Mouse (Mus musculus): Measurements from ENCODE around the gene Bglap2.
A peak's percentile ranks its signal among the peaks of the same experiment; 100 is the strongest.
"Not testable (repeated sequence)": the region's sequence is repeated elsewhere in the genome, so short reads cannot be mapped to it uniquely, and the experiment has no call there.

Bglap2 gene

DNA sequence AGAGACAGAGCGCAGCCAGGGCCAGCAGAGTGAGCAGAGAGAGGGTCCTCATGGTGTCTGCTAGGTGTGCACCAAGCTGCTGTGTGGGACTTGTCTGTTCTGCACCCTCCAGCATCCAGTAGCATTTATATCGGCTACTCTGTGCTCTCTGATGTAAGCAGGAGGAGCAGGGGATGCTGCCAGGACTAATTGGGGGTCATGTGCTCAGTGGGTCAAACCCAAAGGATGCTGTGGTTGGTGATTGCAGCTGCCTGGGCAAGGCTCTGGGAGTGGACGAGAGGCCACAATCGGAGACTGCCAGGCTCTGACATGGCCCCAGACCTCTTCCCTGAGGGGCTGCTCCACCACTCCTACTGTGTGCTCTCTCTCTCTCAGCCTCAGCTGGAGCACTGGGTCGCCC is at the start of gene Bglap2:
Bglap2 (minus strand) TSS at position 101 of the 400 bp plus-strand sequence.
- DNase-seq (ENCODE audit: low spot score) = not testable (repeated sequence)

- DNase-seq (ENCODE audit: low spot score) = no peak
Observed at GRCm38 (mm10) chr3:88427342-88427905, 48.9 kb upstream of the Bglap2 start.

- no peak for DNase-seq (ENCODE audit: low spot score)
Observed at GRCm38 (mm10) chr3:88425708-88426420, 47.4 kb upstream of the Bglap2 start.

GRCm38 (mm10) chr3:88425330-88425689 is 46.8 kb upstream of the Bglap2 start:
- no peak for DNase-seq (ENCODE audit: low spot score)

DNA sequence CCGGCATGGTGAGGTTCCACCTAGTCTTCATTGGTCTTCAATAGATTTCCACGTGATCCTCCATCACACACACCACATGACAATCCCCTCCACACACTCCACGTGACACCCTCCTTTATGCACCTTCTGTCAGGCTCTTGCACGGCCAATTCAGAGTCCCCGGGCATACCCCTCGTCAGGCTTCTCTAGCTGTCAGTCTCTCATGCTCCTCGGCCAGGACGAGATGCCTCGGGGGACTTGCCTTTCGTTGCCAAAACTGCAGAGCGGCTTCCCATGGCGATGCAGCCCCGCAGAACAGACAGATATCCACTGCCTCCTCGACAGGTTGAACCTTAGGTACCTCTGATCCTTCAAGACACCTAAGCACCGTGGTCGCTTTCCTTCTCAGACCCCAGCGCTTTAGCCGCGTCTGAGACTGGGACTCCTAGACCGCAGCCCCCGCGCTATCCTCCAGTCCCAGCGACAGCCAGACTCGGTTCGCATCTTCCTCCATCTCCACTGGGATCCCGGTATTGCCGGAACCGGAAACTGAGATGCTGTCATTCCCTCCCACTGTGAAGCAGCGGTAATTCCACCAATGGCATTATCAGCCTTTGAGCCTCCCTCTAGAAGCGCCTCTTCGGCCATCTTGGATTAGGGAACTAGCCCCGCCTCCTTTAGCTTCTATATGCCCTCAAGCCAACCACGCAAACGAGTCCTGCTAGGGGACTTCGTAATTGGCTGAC is 46.3 kb upstream of the Bglap2 start, which contains the start of gene Slc25a44:
Slc25a44 (minus strand) TSS at position 535 of the 725 bp plus-strand sequence.
- DNase-seq (ENCODE audit: low spot score) = peak; percentile 96

DNA sequence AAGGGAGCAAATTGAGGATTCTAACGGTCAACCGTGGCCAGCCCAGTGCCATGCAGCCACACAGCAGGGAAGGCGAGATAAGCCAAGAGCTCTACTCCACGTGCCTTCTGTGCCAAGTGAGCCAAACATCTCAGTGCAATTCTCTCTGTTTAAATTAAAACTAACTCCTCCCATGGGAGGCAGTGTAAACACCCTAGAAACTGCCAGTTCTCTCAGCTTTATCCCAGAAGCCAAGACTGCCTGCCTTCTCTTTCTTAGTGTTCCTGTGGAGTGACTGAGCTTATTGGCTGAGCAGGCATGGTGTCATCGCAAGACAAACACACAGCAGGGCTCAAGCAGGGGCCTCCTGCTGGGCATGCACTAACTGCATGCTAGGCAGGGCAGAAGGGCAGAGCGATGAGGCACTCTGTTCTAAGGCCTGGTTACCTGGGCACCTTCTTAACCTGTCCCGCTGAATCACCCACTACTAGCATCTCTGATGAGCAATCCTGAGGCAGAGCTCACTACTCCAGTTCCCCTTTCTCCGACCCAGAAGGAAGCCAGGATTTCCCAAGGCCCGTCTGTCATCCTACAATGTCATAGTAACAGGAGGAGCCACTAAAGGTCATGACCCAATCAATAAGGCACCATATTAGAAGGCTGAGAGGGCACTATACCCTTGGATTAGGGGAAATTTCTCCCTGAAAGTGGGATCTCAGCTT is 43.7 kb upstream of the Bglap2 start:
- DNase-seq (ENCODE audit: low spot score) = no peak

GRCm38 (mm10) chr3:88420771-88421170 is 42.3 kb upstream of the Bglap2 start:
- DNase-seq (ENCODE audit: low spot score) = no peak

- DNase-seq (ENCODE audit: low spot score) = no peak
Observed at GRCm38 (mm10) chr3:88418016-88418415, 39.5 kb upstream of the Bglap2 start.

GRCm38 (mm10) chr3:88415668-88416067 is 37.2 kb upstream of the Bglap2 start:
- no peak for DNase-seq (ENCODE audit: low spot score)

- DNase-seq (ENCODE audit: low spot score) = no peak
Observed at GRCm38 (mm10) chr3:88412636-88413035, 34.1 kb upstream of the Bglap2 start.

DNA sequence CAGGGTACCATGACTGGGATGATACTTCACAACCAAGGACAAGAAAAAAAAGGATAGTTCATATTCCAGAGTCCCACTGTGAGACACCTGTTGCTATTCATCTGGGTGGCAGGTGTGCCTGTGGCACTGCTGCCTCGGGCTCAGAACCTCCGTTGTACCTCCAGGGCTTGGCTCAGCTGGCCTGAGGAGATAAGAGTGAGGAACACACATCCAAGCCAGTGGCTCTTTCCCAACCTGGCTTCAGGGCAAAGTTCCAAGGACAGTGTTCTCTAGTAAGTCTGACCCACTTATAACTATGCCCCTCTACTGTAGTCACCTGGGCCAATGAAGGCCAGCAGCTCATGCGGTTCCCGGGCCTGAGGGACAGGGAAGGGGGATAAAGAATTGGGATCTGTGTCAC is 33.2 kb upstream of the Bglap2 start:
- no peak for DNase-seq (ENCODE audit: low spot score)

- no peak for DNase-seq (ENCODE audit: low spot score)
Observed at GRCm38 (mm10) chr3:88410645-88411031, 32.1 kb upstream of the Bglap2 start.

- peak; percentile 90 for DNase-seq (ENCODE audit: low spot score)
Observed at GRCm38 (mm10) chr3:88409741-88410644, 31.5 kb upstream of the Bglap2 start, which contains the start of gene Pmf1. Pmf1 (minus strand) TSS chr3:88410331.

DNA sequence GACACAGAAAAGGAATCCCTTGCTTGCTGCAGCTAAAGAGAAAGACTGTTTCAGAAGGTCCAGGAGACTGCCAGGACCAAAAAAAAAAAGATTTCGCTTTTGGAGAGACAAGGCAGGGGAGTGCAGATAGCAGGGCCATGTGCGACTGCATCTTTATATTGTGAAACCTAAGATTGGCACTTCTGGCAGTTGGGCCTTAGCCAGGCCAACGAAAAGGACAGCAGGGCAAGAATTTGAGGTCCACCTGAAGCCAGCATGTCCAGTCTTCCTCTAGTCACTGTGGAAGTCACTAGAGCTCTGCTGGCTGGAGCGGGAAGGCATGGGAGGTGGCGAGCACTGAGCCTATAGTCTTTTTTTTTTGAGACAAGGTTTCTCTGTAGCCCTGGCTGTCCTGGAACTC is 30.5 kb upstream of the Bglap2 start:
- no peak for DNase-seq (ENCODE audit: low spot score)

- DNase-seq (ENCODE audit: low spot score) = no peak
Observed at GRCm38 (mm10) chr3:88407529-88407928, 29.0 kb upstream of the Bglap2 start.

- peak; percentile 74 for DNase-seq (ENCODE audit: low spot score)
Observed at GRCm38 (mm10) chr3:88407090-88407489, 28.6 kb upstream of the Bglap2 start.

DNA sequence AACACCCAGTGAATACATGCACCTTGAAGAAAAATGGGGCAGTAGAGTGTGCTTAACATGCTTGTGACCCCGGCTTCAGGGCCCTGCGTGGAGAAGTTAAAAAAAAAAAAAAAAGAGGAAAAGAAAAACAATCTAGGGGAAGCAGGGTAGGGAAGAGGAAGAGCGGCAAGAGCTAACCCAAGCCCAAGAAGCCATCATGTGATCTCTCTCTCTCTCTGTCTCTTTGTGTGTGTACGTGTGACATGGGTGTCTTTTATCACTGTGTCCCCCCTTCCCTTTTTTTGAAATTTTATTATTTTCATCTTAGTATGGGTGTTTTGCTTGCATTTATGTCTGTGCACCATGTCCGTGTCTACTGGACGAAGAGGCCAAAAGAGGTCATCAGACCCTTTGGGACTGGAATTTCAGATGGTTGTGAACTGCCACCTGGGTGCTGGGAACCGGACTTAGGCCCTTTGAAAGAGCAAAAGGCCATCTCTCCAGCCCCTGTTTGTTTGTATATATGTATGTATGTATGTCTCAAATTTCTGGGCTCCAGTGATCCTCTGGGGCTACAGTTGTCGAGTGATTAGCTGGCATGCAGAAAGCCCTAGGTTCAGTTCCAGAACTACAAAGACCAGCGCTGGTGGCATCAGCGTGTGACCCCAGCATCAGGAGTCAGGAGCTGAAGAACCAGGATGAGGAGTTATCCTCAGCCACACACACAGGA is 25.2 kb upstream of the Bglap2 start:
- no peak for DNase-seq (ENCODE audit: low spot score)

GRCm38 (mm10) chr3:88398666-88399065 is 20.2 kb upstream of the Bglap2 start:
- no peak for DNase-seq (ENCODE audit: low spot score)

DNA sequence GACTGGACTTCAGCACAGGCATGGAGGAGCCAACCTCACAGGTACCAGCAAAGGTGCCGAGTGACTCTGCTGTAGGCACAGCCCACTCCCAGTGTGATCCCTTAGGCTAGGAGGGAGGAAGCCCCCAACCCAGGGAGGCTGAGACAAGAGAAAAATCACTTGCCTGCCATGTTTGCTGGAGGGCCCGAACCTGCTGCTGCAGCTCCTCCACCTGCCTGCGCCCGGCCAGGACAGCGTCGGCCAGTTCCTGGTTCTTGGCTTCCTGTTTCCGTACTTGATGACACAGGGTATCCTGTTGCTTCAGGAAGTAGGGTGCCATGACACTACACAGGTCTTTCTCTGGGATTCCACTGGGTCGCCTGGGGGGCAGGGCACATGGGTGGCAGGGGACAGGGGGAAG is 17.2 kb upstream of the Bglap2 start:
- no peak for DNase-seq (ENCODE audit: low spot score)

DNA sequence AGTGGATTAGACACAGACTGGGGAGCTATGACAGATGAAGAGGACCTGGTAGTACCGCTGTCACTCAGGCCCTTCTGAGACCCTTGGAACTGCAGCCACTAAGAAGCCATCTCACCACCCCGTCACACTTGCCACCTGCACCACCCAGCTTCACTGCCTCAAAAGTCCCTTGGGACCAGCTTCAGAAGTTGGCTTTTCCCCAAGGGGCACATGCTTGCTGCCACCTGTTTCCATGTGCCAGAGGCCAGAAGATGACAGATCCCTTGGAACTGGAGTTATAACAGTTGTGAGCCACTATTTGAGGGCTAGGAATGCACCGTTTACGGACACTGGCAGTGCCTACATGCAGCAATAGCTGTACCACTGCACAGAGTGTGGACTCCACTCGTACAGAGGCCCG is 16.8 kb upstream of the Bglap2 start:
- no peak for DNase-seq (ENCODE audit: low spot score)
